Mouse (Mus musculus): ENCODE measurements at regions not wholly inside any gene's neighbourhood (a gene's known extent, or its start where the extent isn't known, plus 50 kb on each side); places are given as distances from the start of the nearest gene placed in this dataset. TPM values are rescaled to one million over a fixed set of nuclear protein-coding genes. Genes with fewer than 3 reads are reported as not detected.

GRCm38 (mm10) chr1:190259576-190259975 lies 89.1 kb upstream of the Prox1 start:
- no peak for ATAC-seq (ENCODE audit: low read depth)
- H3K9ac ChIP-seq (ENCODE audit: low read length) = no peak overlapping the region
- no peaks in the 10 kb centered on the region for H3K36me3 ChIP-seq (ENCODE audit: control insufficient read depth, insufficient read depth, low read length)
- H3K27ac ChIP-seq (ENCODE audit: low read length) = no peak overlapping the region
- H3K4me3 ChIP-seq (ENCODE audit: low read length) = no peak overlapping the region
- no peaks in the 10 kb centered on the region for H3K9me3 ChIP-seq (ENCODE audit: control insufficient read depth, low read length)
- H3K27me3 ChIP-seq (ENCODE audit: control insufficient read depth, insufficient read depth, low read depth, low read length) = no peaks in the 10 kb centered on the region
- WGBS = 74% methylated on average over 13 of the region's 13 CpGs
- H3K4me1 ChIP-seq (replicated peaks; ENCODE audit: control insufficient read depth, insufficient read depth, low read length) = no peaks in the 10 kb centered on the region
- H3K4me2 ChIP-seq (ENCODE audit: low read depth, low read length) = no peak overlapping the region

- no peak overlapping the region for H3K27ac ChIP-seq (ENCODE audit: low read length)
- H3K4me3 ChIP-seq (ENCODE audit: low read length) = no peak overlapping the region
- H3K36me3 ChIP-seq (ENCODE audit: control insufficient read depth, insufficient read depth, low read length) = no peaks in the 10 kb centered on the region
- no peak for ATAC-seq (ENCODE audit: low read depth)
- H3K4me2 ChIP-seq (ENCODE audit: low read depth, low read length) = no peak overlapping the region
- no peaks in the 10 kb centered on the region for H3K9me3 ChIP-seq (ENCODE audit: control insufficient read depth, low read length)
- H3K4me1 ChIP-seq (replicated peaks; ENCODE audit: control insufficient read depth, insufficient read depth, low read length) = no peaks in the 10 kb centered on the region
- H3K27me3 ChIP-seq (ENCODE audit: control insufficient read depth, insufficient read depth, low read depth, low read length) = no peaks in the 10 kb centered on the region
- 28% methylated on average over 13 of the region's 13 CpGs for WGBS
- no peak overlapping the region for H3K9ac ChIP-seq (ENCODE audit: low read length)
Observed at GRCm38 (mm10) chr1:190250574-190251246, 80.2 kb upstream of the Prox1 start.

GRCm38 (mm10) chr1:190242526-190242925 lies 72.0 kb upstream of the Prox1 start:
- Histone ChIP-seq H3K9me3 (ENCODE audit: control insufficient read depth, low read length) (no peaks in the 10 kb centered on the region), H3K27me3 (ENCODE audit: control insufficient read depth, insufficient read depth, low read depth, low read length) (no peaks in the 10 kb centered on the region), H3K4me1 (replicated peaks; ENCODE audit: control insufficient read depth, insufficient read depth, low read length) (no peaks in the 10 kb centered on the region), H3K4me2 (ENCODE audit: low read depth, low read length) (no peak overlapping the region), H3K9ac (ENCODE audit: low read length) (no peak overlapping the region), H3K36me3 (ENCODE audit: control insufficient read depth, insufficient read depth, low read length) (no peaks in the 10 kb centered on the region), H3K4me3 (ENCODE audit: low read length) (no peak overlapping the region), H3K27ac (ENCODE audit: low read length) (no peak overlapping the region)
- 70% methylated on average over 7 of the region's 7 CpGs for WGBS
- no peak for ATAC-seq (ENCODE audit: low read depth)

- no peak overlapping the region for H3K9ac ChIP-seq (ENCODE audit: low read length)
- H3K27ac ChIP-seq (ENCODE audit: low read length) = no peak overlapping the region
- no peaks in the 10 kb centered on the region for H3K27me3 ChIP-seq (ENCODE audit: control insufficient read depth, insufficient read depth, low read depth, low read length)
- no peak overlapping the region for H3K4me3 ChIP-seq (ENCODE audit: low read length)
- H3K4me2 ChIP-seq (ENCODE audit: low read depth, low read length) = no peak overlapping the region
- ATAC-seq (ENCODE audit: low read depth) = no peak
- no peaks in the 10 kb centered on the region for H3K9me3 ChIP-seq (ENCODE audit: control insufficient read depth, low read length)
- no peaks in the 10 kb centered on the region for H3K4me1 ChIP-seq (replicated peaks; ENCODE audit: control insufficient read depth, insufficient read depth, low read length)
- H3K36me3 ChIP-seq (ENCODE audit: control insufficient read depth, insufficient read depth, low read length) = no peaks in the 10 kb centered on the region
- 61% methylated on average over 6 of the region's 6 CpGs for WGBS
Observed at GRCm38 (mm10) chr1:190239796-190240195, 69.3 kb upstream of the Prox1 start.

GRCm38 (mm10) chr1:190230866-190231265 lies 60.4 kb upstream of the Prox1 start:
- Histone ChIP-seq H3K27ac (ENCODE audit: low read length) (no peak overlapping the region), H3K36me3 (ENCODE audit: control insufficient read depth, insufficient read depth, low read length) (no peaks in the 10 kb centered on the region), H3K9me3 (ENCODE audit: control insufficient read depth, low read length) (no peaks in the 10 kb centered on the region; the same call in 1 of the 2 replicates), H3K4me2 (ENCODE audit: low read depth, low read length) (no peak overlapping the region), H3K4me3 (ENCODE audit: low read length) (no peak overlapping the region), H3K4me1 (replicated peaks; ENCODE audit: control insufficient read depth, insufficient read depth, low read length) (no peaks in the 10 kb centered on the region; the same call in 1 of the 2 replicates), H3K27me3 (ENCODE audit: control insufficient read depth, insufficient read depth, low read depth, low read length) (no peaks in the 10 kb centered on the region), H3K9ac (ENCODE audit: low read length) (no peak overlapping the region)
- 29% methylated on average over 5 of the region's 5 CpGs for WGBS
- ATAC-seq (ENCODE audit: low read depth) = 0 out of 2 replicates have a peak, but pooled peaks have one; percentile 45

GRCm38 (mm10) chr1:190220417-190220816 lies 49.9 kb upstream of the Prox1 start:
- ATAC-seq (ENCODE audit: low read depth) = peak; percentile 69; the same call in 1 of the 2 replicates
- H3K9ac ChIP-seq (ENCODE audit: low read length) = no peak overlapping the region
- no peak overlapping the region for H3K27ac ChIP-seq (ENCODE audit: low read length)
- no peak overlapping the region for H3K4me3 ChIP-seq (ENCODE audit: low read length)
- WGBS = 38% methylated on average over 9 of the region's 9 CpGs
- H3K36me3 ChIP-seq (ENCODE audit: control insufficient read depth, insufficient read depth, low read length) = no peaks in the 10 kb centered on the region
- H3K4me1 ChIP-seq (replicated peaks; ENCODE audit: control insufficient read depth, insufficient read depth, low read length) = 0 out of 2 replicates have a peak, but pooled peaks cover 2% of the 10 kb centered on the region
- H3K9me3 ChIP-seq (ENCODE audit: control insufficient read depth, low read length) = peaks cover 6% of the 10 kb centered on the region
- no peaks in the 10 kb centered on the region for H3K27me3 ChIP-seq (ENCODE audit: control insufficient read depth, insufficient read depth, low read depth, low read length)
- no peak overlapping the region for H3K4me2 ChIP-seq (ENCODE audit: low read depth, low read length)

Small RNA genes in the stretch of these regions (microRNA-seq; reads per million reads assigned to microRNA genes)
- not detected for gene Gm47294

All from lung, embryonic 16.5 days (tissue).